Mouse (Mus musculus) heart, embryonic 14.5 days (tissue): ENCODE measurements at regions not wholly inside any gene's neighbourhood (a gene's known extent, or its start where the extent isn't known, plus 50 kb on each side); places are given as distances from the start of the nearest gene placed in this dataset.

Source experiments
- ATAC-seq: fragments of 200-750 bp; cut with Nextera tagmentation; 2 replicates; pipeline ENCODE4 v1.8.0; 2017; ENCODE audit warnings: low read depth, moderate TSS enrichment; ENCODE audit not compliant: insufficient number of reproducible peaks, insufficient read depth, low FRiP score
- H3K27ac ChIP-seq, 2 experiments: fragments of 200-500 bp in 1 of 2; fragments of 300-500 bp in 1 of 2; sonication (generic) in 1 of 2; replicated peaks in 1 of 2; 2 replicates each; pipeline ENCODE4 v1.5.1; 2012 to 2014; ENCODE audit warnings: low read depth in 2 of 2, low read length in 2 of 2, control low read depth in 1 of 2, mild to moderate bottlenecking in 1 of 2, mixed read lengths in 1 of 2; ENCODE audit not compliant: control insufficient read depth in 1 of 2, insufficient read depth in 1 of 2
- H3K27me3 ChIP-seq: fragments of 300-500 bp; sonication (generic); 2 replicates; pipeline ENCODE4 v1.6.1; 2014; ENCODE audit warnings: mild to moderate bottlenecking, low read length, control low read depth; ENCODE audit not compliant: control insufficient read depth, insufficient read depth
- H3K36me3 ChIP-seq: fragments of 300-500 bp; sonication (generic); 2 replicates; pipeline ENCODE4 v1.6.1; 2014; ENCODE audit warnings: mild to moderate bottlenecking, control low read depth, low read length, mixed read lengths; ENCODE audit not compliant: control insufficient read depth, insufficient read depth
- H3K4me1 ChIP-seq, 2 experiments: fragments of 200-500 bp in 1 of 2; fragments of 300-500 bp in 1 of 2; sonication (generic) in 1 of 2; 2 replicates each; pipeline ENCODE4 v1.6.1; 2012 to 2014; ENCODE audit warnings: low read length in 2 of 2, control low read depth in 1 of 2, mixed read lengths in 1 of 2; ENCODE audit not compliant: control insufficient read depth in 2 of 2, insufficient read depth in 2 of 2
- H3K4me2 ChIP-seq: fragments of 300-500 bp; sonication (generic); 2 replicates; pipeline ENCODE4 v1.6.1; 2014; ENCODE audit warnings: mild to moderate bottlenecking, low read length
- H3K4me3 ChIP-seq, 2 experiments: fragments of 200-500 bp in 1 of 2; fragments of 300-500 bp in 1 of 2; sonication (generic) in 1 of 2; 2 replicates each; pipeline ENCODE4 v1.5.1; 2012 to 2014; ENCODE audit warnings: low read length in 2 of 2, mild to moderate bottlenecking in 2 of 2, control low read depth in 1 of 2, low read depth in 1 of 2, moderate library complexity in 1 of 2; ENCODE audit not compliant: control insufficient read depth in 1 of 2, insufficient read depth in 1 of 2
- H3K9ac ChIP-seq: fragments of 300-500 bp; sonication (generic); 2 replicates; pipeline ENCODE4 v1.6.1; 2014; ENCODE audit warnings: mild to moderate bottlenecking, low read length
- H3K9me3 ChIP-seq: fragments of 300-500 bp; sonication (generic); 2 replicates; pipeline ENCODE4 v1.6.1; 2016; ENCODE audit warnings: low read length, control low read depth; ENCODE audit not compliant: control insufficient read depth
- WGBS: fragments of 180-500 bp; shearing (Covaris S2); extraction: QIAGEN DNeasy Blood & Tissue Kit; methylation state at CpG from one replicate; pipeline ENCODE4 v1.1.7; 2014; 5-methylcytosine and 5-hydroxymethylcytosine counted together

GRCm38 (mm10) chr4:82035074-82035703, 592.6 kb upstream of the Mpdz start:
- WGBS = 42% methylated on average over 3 of the region's 3 CpGs

GRCm38 (mm10) chr4:82029237-82029636, 586.6 kb upstream of the Mpdz start:
- no peak overlapping the region for H3K4me2 ChIP-seq
- peaks cover 7 to 26% of the 10 kb centered on the region in 2 experiments for H3K4me1 ChIP-seq
- H3K4me3 ChIP-seq = no peak overlapping the region
- no peak for ATAC-seq
- H3K27me3 ChIP-seq = no peaks in the 10 kb centered on the region
- WGBS = 90% methylated on average over 9 of the region's 9 CpGs
- H3K36me3 ChIP-seq = no peaks in the 10 kb centered on the region
- H3K27ac ChIP-seq = no peak overlapping the region
- no peak overlapping the region for H3K9ac ChIP-seq
- H3K9me3 ChIP-seq = no peaks in the 10 kb centered on the region

More at GRCm38 (mm10) chr4:82035074-82035703, 592.6 kb upstream of the Mpdz start:
- no peaks in the 10 kb centered on the region for H3K27me3 ChIP-seq
- H3K4me3 ChIP-seq = no peak overlapping the region
- ATAC-seq = no peak
- H3K27ac ChIP-seq = no peak overlapping the region
- no peaks in the 10 kb centered on the region for H3K36me3 ChIP-seq
- H3K4me1 ChIP-seq = peaks cover 0 to 4% of the 10 kb centered on the region in 2 experiments; a peak in 3 of 4 replicates
- H3K9ac ChIP-seq = 0 out of 2 replicates have a peak overlapping the region, but pooled peaks have one; percentile 13
- H3K4me2 ChIP-seq = no peak overlapping the region
- no peaks in the 10 kb centered on the region for H3K9me3 ChIP-seq

- Histone ChIP-seq H3K4me2 (no peak overlapping the region), H3K4me3 (no peak overlapping the region), H3K9ac (no peak overlapping the region), H3K36me3 (no peaks in the 10 kb centered on the region), H3K4me1 (peaks cover 7 to 33% of the 10 kb centered on the region in 2 experiments), H3K27ac (no peak overlapping the region; a peak in 1 of 4 replicates), H3K27me3 (no peaks in the 10 kb centered on the region), H3K9me3 (no peaks in the 10 kb centered on the region)
- no peak for ATAC-seq
- WGBS = 49% methylated on average over 9 of the region's 9 CpGs
These were observed 584.8 kb upstream of the Mpdz start for GRCm38 (mm10) chr4:82027447-82027881.

- Histone ChIP-seq H3K4me2 (no peak overlapping the region), H3K9ac (no peak overlapping the region), H3K4me1 (peaks cover 13 to 22% of the 10 kb centered on the region in 2 experiments), H3K36me3 (no peaks in the 10 kb centered on the region), H3K4me3 (no peak overlapping the region), H3K27me3 (no peaks in the 10 kb centered on the region), H3K9me3 (no peaks in the 10 kb centered on the region), H3K27ac (peak overlapping the region in 1 of 2 experiments; percentile 63; a peak in 1 of 4 replicates)
- no peak for ATAC-seq
- 88% methylated on average over 6 of the region's 6 CpGs for whole genome bisulfite sequencing
These were observed 558.8 kb upstream of the Mpdz start for GRCm38 (mm10) chr4:82001406-82001732.

- no peaks in the 10 kb centered on the region for H3K9me3 ChIP-seq
- peak overlapping the region; percentile 63 to 64 for H3K27ac ChIP-seq
- H3K27me3 ChIP-seq = no peaks in the 10 kb centered on the region
- H3K4me2 ChIP-seq = no peak overlapping the region
- peaks cover 13 to 22% of the 10 kb centered on the region in 2 experiments for H3K4me1 ChIP-seq
- WGBS = 61% methylated on average over 19 of the region's 19 CpGs
- no peak overlapping the region for H3K4me3 ChIP-seq
- no peaks in the 10 kb centered on the region for H3K36me3 ChIP-seq
- no peak for ATAC-seq
- H3K9ac ChIP-seq = no peak overlapping the region
These were observed 558.2 kb upstream of the Mpdz start for GRCm38 (mm10) chr4:82000590-82001405.

GRCm38 (mm10) chr4:81999654-82000314, 557.2 kb upstream of the Mpdz start:
- Histone ChIP-seq H3K27me3 (no peaks in the 10 kb centered on the region), H3K4me3 (no peak overlapping the region), H3K4me2 (peak overlapping the region; percentile 4; the same call in 1 of the 2 replicates), H3K9ac (no peak overlapping the region), H3K9me3 (no peaks in the 10 kb centered on the region), H3K36me3 (no peaks in the 10 kb centered on the region), H3K27ac (peak overlapping the region in 1 of 2 experiments; percentile 21; a peak in 1 of 4 replicates), H3K4me1 (peaks cover 13 to 22% of the 10 kb centered on the region in 2 experiments)
- peak; percentile 50; the same call in 1 of the 2 replicates for ATAC-seq
- 38% methylated on average over 11 of the region's 11 CpGs for WGBS

- no peak for ATAC-seq
- WGBS = 84% methylated on average over 3 of the region's 3 CpGs
- Histone ChIP-seq H3K9me3 (no peaks in the 10 kb centered on the region), H3K27me3 (no peaks in the 10 kb centered on the region), H3K27ac (no peak overlapping the region), H3K4me2 (no peak overlapping the region), H3K9ac (no peak overlapping the region), H3K36me3 (no peaks in the 10 kb centered on the region), H3K4me3 (no peak overlapping the region), H3K4me1 (peaks cover 13 to 22% of the 10 kb centered on the region in 2 experiments)
These were observed 556.5 kb upstream of the Mpdz start for GRCm38 (mm10) chr4:81999093-81999492.
